Mouse (Mus musculus) liver (tissue): ENCODE results near the gene 9530068E07Rik.

Experiments
- DNase-seq: peaks from one replicate; pipeline ENCODE4 v3.0.0-alpha.2; 2020; ENCODE audit warnings: mixed read lengths

9530068E07Rik gene

DNA sequence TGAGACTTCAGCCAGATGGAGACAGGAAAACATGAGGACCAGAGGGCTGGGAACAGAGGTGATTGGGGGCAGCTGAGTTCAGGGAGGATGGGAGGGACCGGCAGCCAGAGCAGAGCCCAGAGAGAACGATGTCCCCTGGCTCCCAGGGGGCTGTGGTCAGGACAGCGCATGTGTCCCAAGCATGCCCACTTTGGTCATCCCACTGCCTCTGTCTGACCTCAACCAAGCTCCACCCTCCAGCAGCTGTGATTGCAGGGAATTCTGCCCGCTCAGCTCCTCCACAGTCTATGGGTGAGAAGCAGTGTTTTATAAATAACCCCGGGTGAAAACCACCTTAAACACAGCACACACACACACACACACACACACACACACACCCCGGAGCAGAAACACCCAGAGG is 33.2 kb downstream of the 9530068E07Rik start:
- no peak for DNase-seq

- no peak for DNase-seq
Measured at GRCm38 (mm10) chr11:52431594-52431993, 35.4 kb downstream of the 9530068E07Rik start.

DNA sequence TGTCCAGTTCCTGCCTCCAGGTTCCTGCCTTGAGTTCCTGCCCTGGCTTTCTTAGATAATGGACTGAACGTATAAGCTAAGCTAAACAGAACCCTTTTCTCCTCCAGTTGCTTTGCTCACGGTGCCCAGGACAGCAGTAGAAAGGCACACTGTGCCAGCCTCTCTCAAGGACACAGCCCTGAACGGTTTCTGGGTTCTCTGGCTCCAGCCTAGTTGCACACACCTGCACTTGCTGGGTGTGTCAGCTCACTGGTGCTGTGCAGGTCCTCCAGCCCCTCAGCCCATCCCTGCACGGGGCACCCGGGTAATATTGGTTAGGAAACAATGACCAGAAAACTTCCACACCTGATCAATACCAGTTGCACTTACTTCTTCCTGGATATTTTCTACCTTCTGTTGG is 35.9 kb downstream of the 9530068E07Rik start:
- DNase-seq, result no peak

GRCm38 (mm10) chr11:52433076-52433796 is 37.0 kb downstream of the 9530068E07Rik start:
- no peak for DNase-seq

DNA sequence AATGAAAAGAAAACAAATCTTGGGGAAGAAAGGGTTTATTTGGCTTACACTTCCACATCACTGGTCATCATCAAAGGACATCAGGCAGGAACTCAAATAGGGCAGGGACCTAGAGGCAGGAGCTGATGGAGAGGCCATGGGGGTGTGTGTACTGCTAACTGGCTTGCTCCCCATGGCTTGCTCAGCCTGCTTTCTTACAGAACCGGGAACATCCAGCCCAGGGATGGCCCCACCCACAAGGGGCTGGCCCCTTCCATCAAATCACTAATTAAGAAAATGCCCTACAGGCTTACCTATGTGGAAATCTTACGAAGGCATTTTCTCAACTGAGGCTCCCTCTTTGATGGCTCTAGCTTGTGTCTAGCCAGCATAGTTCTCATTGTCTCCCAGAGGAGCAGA is 37.6 kb downstream of the 9530068E07Rik start:
- DNase-seq, result no peak

DNA sequence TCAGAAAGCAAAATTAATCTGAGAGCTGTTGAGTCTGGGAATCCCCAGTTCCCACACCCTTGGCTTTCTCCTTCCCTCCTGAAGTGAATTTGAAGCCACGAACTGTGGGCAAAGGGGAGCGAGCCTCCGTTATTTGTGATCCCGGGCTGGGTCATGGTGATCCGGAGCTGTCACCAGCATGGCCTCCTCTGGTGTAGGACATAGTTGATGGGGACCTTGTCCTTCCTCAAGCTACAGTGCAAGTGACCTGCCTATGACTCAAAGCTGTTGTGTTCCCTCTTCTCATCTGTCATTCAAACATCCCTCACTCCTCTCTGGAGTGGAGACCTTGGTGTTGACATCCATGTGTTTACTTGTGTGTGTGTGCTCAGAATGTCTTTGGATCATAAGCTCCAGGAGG is 39.2 kb downstream of the 9530068E07Rik start:
- no peak for DNase-seq

GRCm38 (mm10) chr11:52437123-52437522 is 40.9 kb downstream of the 9530068E07Rik start:
- no peak for DNase-seq

GRCm38 (mm10) chr11:52441096-52441495 is 44.9 kb downstream of the 9530068E07Rik start:
- DNase-seq, result no peak

- DNase-seq, result no peak
Measured at GRCm38 (mm10) chr11:52447242-52447641, 51.0 kb downstream of the 9530068E07Rik start.

DNA sequence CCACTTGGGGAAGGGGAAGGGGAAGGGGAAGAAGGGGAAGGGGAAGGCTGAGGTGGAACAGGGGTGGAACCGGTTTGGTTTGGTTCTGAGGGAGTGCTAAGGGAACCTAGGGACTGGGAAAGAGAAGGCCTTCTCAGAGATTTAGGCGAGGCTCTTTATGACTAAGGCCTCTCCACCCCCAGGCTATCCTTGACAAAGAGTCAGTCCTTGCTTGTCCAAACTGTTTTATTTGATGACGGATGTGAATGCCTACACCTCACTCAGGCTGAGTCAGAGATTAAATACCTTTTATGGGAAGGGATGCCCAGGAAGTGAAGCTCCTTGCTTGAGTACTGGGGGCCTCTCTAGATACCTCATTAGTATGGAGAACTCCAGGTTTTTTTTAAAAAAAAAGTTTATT is 52.8 kb downstream of the 9530068E07Rik start:
- no peak for DNase-seq

DNA sequence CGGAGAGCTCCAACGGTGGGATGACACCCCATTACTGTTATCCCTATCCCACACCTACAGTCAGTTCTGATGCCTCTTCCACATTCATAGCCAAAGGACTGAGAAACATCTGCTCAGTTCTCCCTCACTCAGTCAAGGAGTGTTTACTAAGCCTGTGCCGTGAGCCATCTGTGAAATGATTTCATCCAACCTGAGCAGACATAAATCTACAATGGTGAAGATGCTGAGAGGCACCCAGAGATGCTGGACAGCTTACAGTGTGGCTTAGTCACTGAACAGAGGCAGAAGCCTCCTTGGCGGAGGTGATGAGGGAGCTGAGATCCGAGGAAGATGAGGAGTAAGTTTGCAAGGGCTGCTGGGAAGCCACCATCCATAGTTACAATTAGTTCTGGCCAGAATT is 62.1 kb downstream of the 9530068E07Rik start:
- DNase-seq, result no peak
